Mouse (Mus musculus) heart, embryonic 10.5 days (tissue): ENCODE data around the gene Mup3. TPM values are rescaled to one million over a fixed set of nuclear protein-coding genes. Genes with fewer than 3 reads are reported as not detected.
"Not testable (repeated sequence)": the region's sequence is repeated elsewhere in the genome, so short reads cannot be mapped to it uniquely, and the experiment has no call there.

Experiments used
- DNase-seq: peaks from one replicate; pipeline ENCODE4 v3.0.0-alpha.2; 2017; ENCODE audit warnings: low spot score
- H3K27ac ChIP-seq: fragments of 300-500 bp; sonication (generic); 2 replicates; pipeline ENCODE4 v1.5.1; 2016; ENCODE audit warnings: mild to moderate bottlenecking
- H3K27me3 ChIP-seq: fragments of 300-500 bp; sonication (generic); 2 replicates; pipeline ENCODE4 v1.6.1; 2016; ENCODE audit warnings: mild to moderate bottlenecking; ENCODE audit not compliant: poor library complexity, insufficient read depth, severe bottlenecking
- H3K36me3 ChIP-seq: fragments of 300-500 bp; sonication (generic); 2 replicates; pipeline ENCODE4 v1.6.1; 2016; ENCODE audit warnings: mild to moderate bottlenecking, moderate library complexity
- H3K4me1 ChIP-seq: fragments of 300-500 bp; sonication (generic); 2 replicates; pipeline ENCODE4 v1.6.1; 2016; ENCODE audit warnings: mild to moderate bottlenecking
- H3K4me3 ChIP-seq: fragments of 300-500 bp; sonication (generic); 2 replicates; pipeline ENCODE4 v1.5.1; 2016; ENCODE audit warnings: mild to moderate bottlenecking, moderate library complexity
- H3K9me3 ChIP-seq: fragments of 300-500 bp; sonication (generic); 2 replicates; pipeline ENCODE4 v1.6.1; 2016; ENCODE audit warnings: mild to moderate bottlenecking, moderate library complexity
- WGBS: fragments of 180-500 bp; shearing (Covaris S2); methylation state at CpG from one replicate; pipeline ENCODE4 v1.1.7; 2016; 5-methylcytosine and 5-hydroxymethylcytosine counted together
- polyA plus RNA-seq: library from polyadenylated mRNA; unstranded; fragments of >200 nt; fragmentation: Nextera tagmentation; extraction: Ambion mirVana; gene quantifications from 2 replicates; pipeline ENCODE4 v1.2.1, GENCODE M21; 2016

The Mup3 gene
- not detected in 2 replicates for polyA plus RNA-seq

DNA sequence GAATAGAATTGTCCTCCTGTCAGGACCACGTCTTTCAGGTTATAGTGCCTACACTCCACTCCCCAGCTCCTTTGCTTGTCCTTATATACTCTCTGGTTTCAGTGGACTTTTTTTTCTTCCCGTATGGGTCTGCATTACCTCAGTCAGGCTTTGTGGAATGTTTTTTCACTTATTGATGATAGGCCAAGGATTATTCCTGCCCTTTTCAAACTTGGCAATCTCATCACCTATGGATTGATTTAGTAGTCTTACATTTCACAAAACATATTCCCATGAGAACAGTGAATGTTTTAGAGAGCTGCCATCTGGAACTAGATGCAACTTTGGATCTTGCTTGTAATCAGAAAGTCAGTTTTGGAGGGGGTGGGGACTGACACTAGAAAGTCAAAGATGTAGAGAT lies at the start of gene Mup3:
Mup3 (minus strand) TSS at position 102 of the 400 bp plus-strand sequence.
- 74% methylated on average over 2 of the region's 2 CpGs for WGBS
- Histone ChIP-seq H3K9me3 (no peaks in the 10 kb centered on the region), H3K27me3 (no peaks in the 10 kb centered on the region), H3K4me1 (no peaks in the 10 kb centered on the region), H3K4me3 (no peak within 1 kb of the TSS), H3K27ac (no peak within 1 kb of the TSS), H3K36me3 (no peaks in the 10 kb centered on the region)
- DNase-seq, result no peak

DNA sequence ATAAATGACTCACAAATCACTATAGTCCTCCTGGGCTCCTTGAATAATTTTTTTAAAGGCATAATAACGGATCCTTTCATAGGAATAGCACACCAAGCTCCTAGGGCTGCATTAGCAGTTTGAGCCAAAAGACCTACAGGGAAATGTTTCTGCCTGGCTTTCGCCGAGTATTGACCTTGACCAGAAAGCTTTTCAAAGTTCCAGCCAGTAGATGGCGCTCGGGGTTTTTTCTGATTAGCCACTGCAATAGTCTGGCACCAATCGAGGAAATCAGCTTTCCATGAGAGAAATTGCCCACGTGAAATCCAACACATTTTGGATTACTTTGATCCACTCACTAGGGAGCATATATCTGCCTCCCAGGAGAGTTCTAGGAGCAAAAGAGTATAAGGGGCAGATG lies 46.6 kb upstream of the Mup3 start:
- DNase-seq, result no peak
- Histone ChIP-seq H3K36me3 (no peaks in the 10 kb centered on the region), H3K9me3 (peaks cover 33% of the 10 kb centered on the region), H3K4me3 (no peak overlapping the region), H3K27me3 (no peaks in the 10 kb centered on the region), H3K27ac (no peak overlapping the region), H3K4me1 (no peaks in the 10 kb centered on the region)
- 69% methylated on average over 7 of the region's 7 CpGs for WGBS

DNA sequence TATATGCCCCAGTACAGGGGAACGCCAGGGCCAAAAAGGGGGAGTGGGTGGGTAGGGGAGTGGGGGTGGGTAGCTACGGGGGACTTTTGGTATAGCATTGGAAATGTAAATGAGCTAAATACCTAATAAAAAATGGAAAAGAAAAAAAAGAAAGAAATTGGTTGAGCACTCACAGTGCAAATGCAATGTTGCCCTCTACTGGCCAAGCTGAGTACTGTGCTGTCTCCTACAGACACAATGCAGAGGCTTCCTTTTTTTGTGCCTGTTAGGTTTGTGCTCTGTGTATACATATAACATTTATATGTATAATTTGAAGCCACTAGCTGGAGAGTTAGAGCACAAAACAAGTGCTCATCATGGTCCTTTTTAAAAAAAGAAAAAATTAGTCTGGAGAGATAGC lies 16.2 kb upstream of the Mup3 start:
- not testable (repeated sequence) for DNase-seq

DNA sequence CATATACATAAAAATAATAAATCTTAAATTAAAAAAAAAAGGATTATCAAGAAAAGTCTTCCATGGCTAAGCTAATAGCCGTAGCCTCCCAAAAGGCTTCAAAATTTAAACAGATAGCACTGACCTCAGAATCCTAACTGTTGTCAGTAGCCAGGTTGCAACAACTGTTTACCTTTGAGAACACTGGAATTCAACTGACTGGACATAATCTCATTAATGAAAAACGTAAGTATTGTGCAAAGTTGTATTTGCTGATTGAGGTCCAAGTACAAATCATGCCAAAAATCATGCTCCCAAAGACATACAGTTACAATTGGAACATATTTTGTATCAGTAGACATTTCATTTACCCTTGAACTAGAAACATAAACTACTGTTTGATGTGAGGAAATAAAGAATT lies 811 bp upstream of the Mup3 start:
- no peak for DNase-seq
- Histone ChIP-seq H3K36me3 (no peaks in the 10 kb centered on the region), H3K27me3 (no peaks in the 10 kb centered on the region), H3K9me3 (no peaks in the 10 kb centered on the region), H3K4me3 (no peak overlapping the region), H3K27ac (no peak overlapping the region), H3K4me1 (no peaks in the 10 kb centered on the region)
- WGBS, result 78% methylated on average over 2 of the region's 2 CpGs

More for the DNA sequence above, 16.2 kb upstream of the Mup3 start:
- not testable (repeated sequence) for H3K9me3 ChIP-seq, H3K4me3 ChIP-seq, H3K27ac ChIP-seq, H3K36me3 ChIP-seq, H3K27me3 ChIP-seq, H3K4me1 ChIP-seq
- WGBS, result 75% methylated on average over 2 of the region's 2 CpGs

DNA sequence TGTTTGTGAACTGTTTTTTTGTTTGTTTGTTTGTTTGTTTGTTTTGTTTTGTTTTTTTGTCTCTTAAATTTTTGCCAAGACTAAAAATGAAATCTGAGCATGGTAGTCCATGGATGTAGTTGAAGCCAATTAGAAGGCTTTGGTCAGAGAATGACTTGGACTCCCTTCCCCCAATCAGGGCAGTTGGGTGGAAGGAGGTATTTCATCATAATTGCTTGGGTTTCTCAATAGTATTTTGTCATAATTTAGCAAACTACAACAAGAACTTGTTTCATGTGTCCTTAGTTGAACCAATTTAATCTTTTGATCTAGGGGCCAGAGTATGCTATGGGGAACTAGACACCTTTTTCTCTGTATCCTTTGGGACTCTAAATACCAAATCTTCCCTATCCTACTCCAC lies 4.4 kb downstream of the Mup3 start:
- H3K4me3 ChIP-seq, result no peak overlapping the region

DNA sequence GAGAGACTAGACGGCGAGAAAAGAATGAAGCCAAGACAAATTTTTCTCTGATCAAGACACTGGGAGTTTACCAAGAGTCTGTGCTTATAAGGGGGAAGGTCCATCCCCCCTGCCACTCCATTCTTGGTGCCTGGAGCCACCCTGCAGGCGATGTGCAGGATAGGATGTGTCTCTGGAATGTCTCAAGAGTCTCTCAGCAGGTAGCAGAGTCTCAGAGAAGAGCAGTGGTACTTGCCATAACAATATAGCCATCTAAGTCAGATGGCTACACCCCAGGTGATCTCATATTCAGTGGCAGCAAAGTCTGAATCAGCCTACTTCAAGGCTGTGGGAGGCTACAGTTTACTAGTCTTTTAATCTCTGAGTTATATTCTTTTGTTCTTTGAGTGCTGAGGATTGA lies 12.0 kb downstream of the Mup3 start:
- H3K27ac ChIP-seq, result no peak overlapping the region
- no peaks in the 10 kb centered on the region for H3K4me1 ChIP-seq
- H3K9me3 ChIP-seq, result 0 out of 2 replicates have a peak, but pooled peaks cover 6% of the 10 kb centered on the region
- no peak overlapping the region for H3K4me3 ChIP-seq
- H3K27me3 ChIP-seq, result no peaks in the 10 kb centered on the region
- H3K36me3 ChIP-seq, result no peaks in the 10 kb centered on the region
- 69% methylated on average over 3 of the region's 3 CpGs for WGBS
- no peak for DNase-seq

More for the DNA sequence above, 4.4 kb downstream of the Mup3 start:
- Histone ChIP-seq H3K36me3 (no peaks in the 10 kb centered on the region), H3K4me1 (no peaks in the 10 kb centered on the region), H3K9me3 (no peaks in the 10 kb centered on the region), H3K27me3 (no peaks in the 10 kb centered on the region), H3K27ac (no peak overlapping the region)
- DNase-seq, result no peak

DNA sequence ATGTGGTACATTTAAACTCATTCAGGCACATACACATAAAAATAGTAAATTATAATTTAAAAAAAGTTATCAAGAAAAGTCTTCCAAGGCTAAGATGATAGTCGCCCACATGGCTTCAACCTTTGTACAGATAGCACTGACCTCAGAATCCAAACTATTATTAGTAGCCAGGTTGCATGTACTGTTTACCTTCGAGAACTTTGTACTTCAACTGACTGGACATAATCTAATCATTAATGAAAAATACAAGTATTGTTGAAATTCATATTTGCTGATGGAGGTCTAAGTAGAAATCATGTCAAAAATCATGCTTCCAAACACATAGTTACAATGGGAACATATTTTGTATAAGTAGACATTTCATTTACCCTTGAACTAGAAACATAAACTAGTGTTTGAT lies 32.4 kb downstream of the Mup3 start:
- 70% methylated on average over 2 of the region's 2 CpGs for WGBS

DNA sequence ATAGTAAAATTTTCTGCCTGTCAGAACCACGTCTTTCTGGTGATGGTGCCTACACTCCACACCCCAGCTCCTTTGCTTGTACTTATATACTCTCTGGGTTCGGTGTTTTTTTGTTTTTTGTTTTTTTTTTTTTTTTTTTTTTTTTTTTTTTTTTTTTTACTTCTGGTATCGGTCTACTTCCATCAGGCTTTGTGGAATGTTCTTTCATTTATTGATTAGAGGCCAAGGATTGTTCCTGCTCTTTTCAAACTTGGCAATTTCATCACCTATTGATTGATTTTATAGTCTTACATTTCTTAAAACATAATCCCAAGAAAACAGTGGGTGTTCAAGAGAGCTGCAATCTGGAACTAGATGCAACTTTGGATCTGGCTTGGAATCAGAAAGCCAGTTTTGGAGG lies 33.1 kb downstream of the Mup3 start, which contains the start of gene Mup20:
Mup20 (minus strand) TSS at position 101 of the 400 bp plus-strand sequence.
- not testable (repeated sequence) for H3K9me3 ChIP-seq, H3K36me3 ChIP-seq, H3K4me3 ChIP-seq, H3K4me1 ChIP-seq, H3K27ac ChIP-seq, H3K27me3 ChIP-seq, DNase-seq
- WGBS, result 81% methylated on average over 2 of the region's 3 CpGs

More for the DNA sequence above, 32.4 kb downstream of the Mup3 start:
- H3K36me3 ChIP-seq, H3K27ac ChIP-seq, H3K9me3 ChIP-seq, DNase-seq, H3K4me1 ChIP-seq, H3K27me3 ChIP-seq, H3K4me3 ChIP-seq: not testable (repeated sequence)

Other genes with a start within 250 kb of the Mup3 start
- gene Mup20, start 33.2 kb downstream of the Mup3 start, polyA plus RNA-seq, result not detected in 2 replicates
- gene Mup21, start 63.5 kb upstream of the Mup3 start, polyA plus RNA-seq, result not detected in 2 replicates
- gene Zfp37, start 143.7 kb upstream of the Mup3 start, polyA plus RNA-seq, result 9.1 and 9.8 TPM in 2 replicates
- gene Slc31a2, start 175.2 kb upstream of the Mup3 start, polyA plus RNA-seq, result 12.8 and 14.5 TPM in 2 replicates